Mouse (Mus musculus) G1E (cell line): Measurements from ENCODE around the gene Gm13695. TPM values are rescaled to one million over a fixed set of nuclear protein-coding genes. Genes with fewer than 3 reads are reported as not detected.
A peak's percentile ranks its signal among the peaks of the same experiment; 100 is the strongest.
"Not testable (repeated sequence)": the region's sequence is repeated elsewhere in the genome, so short reads cannot be mapped to it uniquely, and the experiment has no call there.

ENCODE experiments used
- ATAC-seq: 2 replicates; pipeline ENCODE4 v1.8.0; 2016; ENCODE audit warnings: mild to moderate bottlenecking; ENCODE audit not compliant: insufficient number of reproducible peaks, poor library complexity, low FRiP score, severe bottlenecking; ENCODE audit errors: extremely low read depth
- DNase-seq: peaks from one replicate; pipeline ENCODE4 v3.0.0; 2012; ENCODE audit warnings: low spot score
- H3K27me3 ChIP-seq: 2 replicates; pipeline ENCODE4 v1.6.1; 2012; ENCODE audit warnings: mild to moderate bottlenecking, low read length, inconsistent platforms; ENCODE audit not compliant: insufficient read depth
- H3K36me3 ChIP-seq: replicated peaks from 2 replicates; pipeline ENCODE3; 2012; ENCODE audit warnings: mild to moderate bottlenecking, inconsistent platforms
- H3K4me1 ChIP-seq: 2 replicates; pipeline ENCODE4 v1.6.1; 2012; ENCODE audit warnings: low read depth, low read length, inconsistent platforms, mixed read lengths; ENCODE audit not compliant: insufficient read depth
- H3K4me3 ChIP-seq: 2 replicates; pipeline ENCODE4 v1.5.1; 2012; ENCODE audit warnings: low read depth, mild to moderate bottlenecking, inconsistent platforms, low read length, moderate library complexity, mixed read lengths
- H3K9me3 ChIP-seq: replicated peaks from 2 replicates; pipeline ENCODE4 v1.6.1; 2012; ENCODE audit warnings: inconsistent platforms
- CTCF ChIP-seq: IDR thresholded peaks from 2 replicates; pipeline ENCODE4 v1.5.1; 2012; ENCODE audit warnings: low read depth, low read length, inconsistent platforms, mixed read lengths
- GATA1 ChIP-seq: IDR thresholded peaks from 2 replicates; pipeline ENCODE4 v1.6.1; 2012; ENCODE audit warnings: borderline replicate concordance, low read length, inconsistent platforms, mixed read lengths
- GATA2 ChIP-seq: IDR thresholded peaks from 2 replicates; pipeline ENCODE4 v1.6.1; 2012; ENCODE audit warnings: low read depth, low read length, inconsistent platforms, borderline replicate concordance
- POLR2AphosphoS5 ChIP-seq: IDR thresholded peaks from 2 replicates; pipeline ENCODE4 v1.6.1; 2012; ENCODE audit warnings: low read depth, low read length, inconsistent platforms; ENCODE audit not compliant: insufficient replicate concordance
- TAL1 ChIP-seq: conservative IDR thresholded peaks from 2 replicates; pipeline ENCODE4 v1.6.1; 2012; ENCODE audit warnings: low read depth, low read length, inconsistent platforms, mixed read lengths
- polyA plus RNA-seq: library from polyadenylated mRNA; stranded (reverse); fragments of >175 nt; gene quantifications from 2 replicates; pipeline ENCODE4 v1.2.3, GENCODE M21; 2012
- total RNA-seq, 2 experiments: library from RNA; stranded (forward) in 1 of 2; stranded (reverse) in 1 of 2; fragments of 200-1000 nt in 1 of 2; fragments of >200 nt in 1 of 2; fragmentation: Nextera tagmentation in 1 of 2; gene quantifications; 2 replicates each; pipeline ENCODE4 v1.2.3; 2014 to 2017

Gene Gm13695
- total and polyA plus RNA-seq, 3 experiments, result not detected

DNA sequence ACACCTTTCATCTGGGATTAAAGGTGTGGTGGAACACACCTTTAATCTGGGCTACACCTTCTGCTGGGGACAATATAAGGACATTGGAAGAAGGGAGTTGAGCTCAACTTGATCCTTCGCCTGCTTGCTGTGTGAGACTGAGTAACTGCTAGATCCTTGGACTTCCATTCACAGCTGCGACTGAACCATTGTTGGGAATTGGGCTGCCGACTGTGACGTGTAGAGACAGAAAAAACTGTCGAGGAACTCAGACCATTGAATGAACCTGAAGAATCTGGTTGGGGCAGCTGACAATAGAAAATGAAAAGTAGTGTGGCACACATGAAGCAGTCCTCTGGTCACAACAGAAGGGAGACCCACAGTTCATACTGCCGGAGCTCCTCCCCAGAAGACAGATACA, 23.1 kb downstream of the Gm13695 start, which contains the start of gene Gm13691:
Gene Gm13691, plus strand, starts transcription at position 301 of the 400 bp plus-strand sequence.
- not testable (repeated sequence) for H3K4me3 ChIP-seq, DNase-seq, ATAC-seq, H3K9me3 ChIP-seq, H3K4me1 ChIP-seq, H3K27me3 ChIP-seq, H3K36me3 ChIP-seq

DNA sequence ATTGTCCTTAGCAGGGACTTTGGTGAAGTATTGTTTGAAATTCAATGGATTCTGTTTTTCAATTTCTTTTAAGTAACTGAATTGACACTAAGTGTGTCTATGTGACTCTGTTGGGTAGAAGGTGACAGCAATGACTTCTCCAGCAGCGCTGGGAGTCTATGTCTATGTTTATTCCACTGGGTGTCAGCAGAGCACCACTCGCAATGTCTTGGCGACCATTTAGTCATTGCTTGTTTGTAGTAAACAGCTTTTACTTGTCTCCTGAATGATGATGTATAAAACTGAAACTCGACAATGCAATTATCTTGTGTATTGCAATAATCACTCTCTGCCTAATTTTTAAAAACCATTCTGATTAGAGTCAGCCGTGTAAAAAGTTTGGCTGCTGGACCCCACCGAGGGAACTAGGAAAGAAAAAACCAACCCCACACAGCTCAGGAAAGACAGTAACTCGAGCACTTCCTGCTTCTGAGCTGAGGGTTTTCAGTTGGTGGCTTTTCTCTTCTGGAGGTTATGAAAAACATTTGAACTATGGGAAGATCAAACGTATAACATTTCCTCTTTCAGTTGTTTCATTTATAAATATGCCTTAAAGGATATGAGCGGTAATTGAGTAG, 26.6 kb downstream of the Gm13695 start:
- not testable (repeated sequence) for H3K4me1 ChIP-seq, H3K36me3 ChIP-seq, H3K27me3 ChIP-seq, H3K4me3 ChIP-seq, H3K9me3 ChIP-seq
- peak; percentile 96 for ATAC-seq
- peak; percentile 15 for DNase-seq

DNA sequence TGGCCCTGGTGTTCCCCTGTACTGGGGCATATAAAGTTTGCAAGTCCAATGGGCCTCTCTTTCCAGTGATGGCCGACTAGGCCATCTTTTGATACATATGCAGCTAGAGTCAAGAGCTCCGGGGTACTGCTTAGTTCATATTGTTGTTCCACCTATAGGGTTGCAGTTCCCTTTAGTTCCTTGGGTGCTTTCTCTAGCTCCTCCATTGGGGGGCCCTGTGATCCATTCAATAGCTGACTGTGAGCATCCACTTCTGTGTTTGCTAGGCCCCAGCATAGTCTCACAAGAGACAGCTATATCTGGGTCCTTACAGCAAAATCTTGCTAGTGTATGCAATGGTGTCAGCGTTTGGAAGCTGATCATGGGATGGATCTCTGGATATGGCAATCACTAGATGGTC, 27.4 kb downstream of the Gm13695 start:
- H3K4me1 ChIP-seq, H3K9me3 ChIP-seq, DNase-seq, ATAC-seq, H3K4me3 ChIP-seq, H3K27me3 ChIP-seq, H3K36me3 ChIP-seq: not testable (repeated sequence)

DNA sequence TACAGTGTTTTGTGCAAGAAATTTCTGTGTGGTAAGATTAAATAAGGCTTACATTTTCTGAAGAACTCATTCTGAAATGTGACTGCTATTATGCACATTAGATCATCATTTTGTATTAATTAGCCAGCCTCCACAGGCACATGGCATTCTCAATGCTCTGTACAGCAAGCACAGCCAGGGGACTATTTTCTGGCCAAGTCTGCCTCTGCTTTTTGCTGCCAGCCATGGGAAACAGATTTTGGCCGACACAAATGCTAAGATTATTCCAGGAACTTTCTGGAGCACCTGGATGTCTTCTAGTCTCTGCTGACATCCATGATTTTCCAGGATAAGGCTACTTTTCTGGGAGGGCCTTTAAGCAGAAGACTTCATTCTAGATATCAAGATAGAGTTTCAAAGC, 41.8 kb downstream of the Gm13695 start:
- Histone ChIP-seq H3K27me3 (no peaks in the 10 kb centered on the region), H3K36me3 (no peaks in the 10 kb centered on the region), H3K9me3 (no peaks in the 10 kb centered on the region), H3K4me3 (no peak overlapping the region), H3K4me1 (peaks cover 27% of the 10 kb centered on the region)
- TF ChIP-seq GATA1 (no peak), POLR2AphosphoS5 (no peak), CTCF (no peak), GATA2 (no peak)
- ATAC-seq (no peak), DNase-seq (no peak)

- TF ChIP-seq GATA2, result no peak
- no peak for TF ChIP-seq CTCF
- TF ChIP-seq TAL1, result peak; percentile 18; the same call in 1 of the 2 replicates
- no peak for TF ChIP-seq POLR2AphosphoS5
- TF ChIP-seq GATA1, result no peak
- Histone ChIP-seq H3K9me3 (no peaks in the 10 kb centered on the region), H3K27me3 (no peaks in the 10 kb centered on the region), H3K36me3 (no peaks in the 10 kb centered on the region), H3K4me3 (no peak overlapping the region), H3K4me1 (peaks cover 32% of the 10 kb centered on the region)
- DNase-seq (no peak), ATAC-seq (peak; percentile 86)
Observed at GRCm38 (mm10) chr2:84009818-84010217, 42.7 kb downstream of the Gm13695 start.

DNA sequence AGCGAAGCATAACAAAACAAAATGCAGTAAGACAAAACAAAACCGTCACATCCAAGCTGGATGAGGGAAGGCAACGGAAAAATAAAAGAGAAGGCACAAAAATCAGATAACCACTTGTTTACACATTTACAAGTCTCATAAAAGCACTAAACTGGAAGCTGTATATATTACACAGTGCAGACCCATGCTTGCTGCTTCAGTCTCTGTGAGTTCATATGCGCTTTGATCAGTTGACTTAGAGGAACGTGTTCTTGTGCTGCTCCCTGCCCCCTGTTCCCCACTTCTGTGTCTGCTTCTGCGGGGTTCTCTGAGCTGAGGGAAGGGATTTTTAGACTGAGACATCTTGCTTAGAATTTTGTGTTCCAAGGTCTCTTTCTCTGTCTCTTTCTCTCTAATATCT, 47.5 kb downstream of the Gm13695 start:
- no peak for ATAC-seq

GRCm38 (mm10) chr2:84016291-84016690, 49.2 kb downstream of the Gm13695 start:
- ATAC-seq, H3K27me3 ChIP-seq, H3K4me3 ChIP-seq, DNase-seq, H3K9me3 ChIP-seq, H3K36me3 ChIP-seq: not testable (repeated sequence)
- peaks cover 51% of the 10 kb centered on the region for H3K4me1 ChIP-seq

More for the DNA sequence above, 47.5 kb downstream of the Gm13695 start:
- Histone ChIP-seq H3K36me3 (no peaks in the 10 kb centered on the region), H3K4me1 (peaks cover 46% of the 10 kb centered on the region), H3K4me3 (no peak overlapping the region), H3K27me3 (no peaks in the 10 kb centered on the region), H3K9me3 (no peaks in the 10 kb centered on the region)
- TF ChIP-seq TAL1 (no peak), GATA1 (no peak), CTCF (no peak), POLR2AphosphoS5 (no peak), GATA2 (no peak)
- DNase-seq, result no peak
